Mouse (Mus musculus): ENCODE data around the gene Fam49a.

GRCm38 (mm10) chr12:12243148-12243547, 18.8 kb upstream of the Fam49a start:
- TF ChIP-seq CTCF (IDR thresholded peaks at IDR 0.05; ENCODE audit: low read depth, low read length), result no peak
- TF ChIP-seq GATA1 (IDR thresholded peaks at IDR 0.05; ENCODE audit: borderline replicate concordance, low read length), result no peak

All from G1E (cell line).